Comparison of ENCODE assay signal across 13 mouse cellular contexts in the genomic region with DNA sequence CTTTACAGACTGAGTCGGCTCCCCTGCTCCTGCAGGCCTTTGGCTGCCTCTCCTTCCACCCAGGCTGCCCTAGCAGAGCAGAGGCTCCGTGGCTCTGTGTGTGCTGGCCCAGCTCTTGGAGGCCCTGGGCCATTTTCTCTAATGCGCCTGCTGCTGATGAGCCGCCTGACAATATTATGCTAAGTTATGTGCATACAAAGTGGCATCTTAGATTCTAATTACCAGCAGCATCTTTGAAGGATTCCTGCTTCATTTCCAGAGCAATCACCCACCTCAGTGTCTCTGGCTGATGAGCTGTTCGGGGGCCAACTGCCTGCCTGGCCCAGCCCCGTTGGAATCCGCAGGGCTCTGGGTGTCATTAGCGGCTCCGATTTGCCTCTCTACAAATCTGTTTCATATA. TPM values are rescaled to one million over a fixed set of nuclear protein-coding genes. Genes with fewer than 3 reads are reported as not detected.
DNase-seq lines count a peak whose midpoint lies in the region; ATAC-seq and TF ChIP-seq lines count a peak whose summit lies in the region.
"Had no signal": no experiment of that assay in that cellular context is flagged by ENCODE, and none has a peak within 500 bp of the region (broad histone marks: within the 10 kb centered on the region; RNA-seq: fewer than 3 reads in every experiment).

No protein-coding gene starts in this region.

- no peak for TF ChIP-seq CTCF in hindbrain, postnatal 0 days (IDR thresholded peaks at IDR 0.05; ENCODE audit: low read depth)

- 0 out of 2 replicates have a peak overlapping the region, but pooled peaks have one; percentile 14 for H3K9ac ChIP-seq in forebrain, embryonic 13.5 days
- 0 out of 2 replicates have a peak overlapping the region, but pooled peaks have one; percentile 15 for H3K9ac ChIP-seq in hindbrain, postnatal 0 days (replicated peaks; ENCODE audit: low read length)
- 0 out of 2 replicates have a peak overlapping the region, but pooled peaks have one; percentile 27 for H3K9ac ChIP-seq in neural tube, embryonic 13.5 days
- H3K9ac ChIP-seq: liver, embryonic 15.5 days had no signal

- H3K27me3 ChIP-seq in forebrain, embryonic 13.5 days = no peaks in the 10 kb centered on the region
- H3K27me3 ChIP-seq in hindbrain, postnatal 0 days (ENCODE audit: insufficient read depth, low read length) = no peaks in the 10 kb centered on the region
- no peaks in the 10 kb centered on the region for H3K27me3 ChIP-seq in neural tube, embryonic 13.5 days
- H3K27me3 ChIP-seq: liver, embryonic 15.5 days had no signal

- H3K4me2 ChIP-seq in forebrain, embryonic 13.5 days = no peak overlapping the region
- no peak overlapping the region for H3K4me2 ChIP-seq in hindbrain, postnatal 0 days (ENCODE audit: low read depth, low read length)
- H3K4me2 ChIP-seq in neural tube, embryonic 13.5 days = no peak overlapping the region
- H3K4me2 ChIP-seq: liver, embryonic 15.5 days had no signal

- no peaks in the 10 kb centered on the region for H3K9me3 ChIP-seq in forebrain, embryonic 13.5 days (replicated peaks)
- H3K9me3 ChIP-seq in hindbrain, postnatal 0 days (ENCODE audit: low read length) = no peaks in the 10 kb centered on the region
- no peaks in the 10 kb centered on the region for H3K9me3 ChIP-seq in neural tube, embryonic 13.5 days
- H3K9me3 ChIP-seq: liver, embryonic 15.5 days had no signal

- H3K4me1 ChIP-seq in forebrain, embryonic 13.5 days = peaks cover 22% of the 10 kb centered on the region
- no peaks in the 10 kb centered on the region for H3K4me1 ChIP-seq in hindbrain, postnatal 0 days (ENCODE audit: insufficient read depth, low read length)
- H3K4me1 ChIP-seq in neural tube, embryonic 13.5 days (replicated peaks) = peaks cover 30% of the 10 kb centered on the region
- H3K4me1 ChIP-seq: liver, embryonic 15.5 days had no signal

- peak; percentile 32 for DNase-seq in brain, embryonic 18.5 days (ENCODE audit: low read depth, low spot score)
- DNase-seq in hindbrain, postnatal 0 days (ENCODE audit: low spot score) = peak; percentile 55
- no peak for DNase-seq in spleen, postnatal 14 days (ENCODE audit: low spot score in 2 of 2)
- DNase-seq in kidney, adult 18-20 months = no peak
- no peak for DNase-seq in adrenal gland, postnatal 10 days
- DNase-seq: cerebellum, adult 9-11 months; kidney, adult 11 months; thymus, postnatal 4 days had no signal

- 35% methylated on average over 9 of the region's 9 CpGs for WGBS in forebrain, embryonic 13.5 days
- 32% methylated on average over 9 of the region's 9 CpGs for WGBS in hindbrain, postnatal 0 days
- 36% methylated on average over 9 of the region's 9 CpGs for WGBS in neural tube, embryonic 13.5 days

- no peaks in the 10 kb centered on the region for H3K36me3 ChIP-seq in forebrain, embryonic 13.5 days (ENCODE audit: poor library complexity, severe bottlenecking)
- no peaks in the 10 kb centered on the region for H3K36me3 ChIP-seq in hindbrain, postnatal 0 days (ENCODE audit: insufficient read depth, low read length)
- peaks cover 1% of the 10 kb centered on the region; the same call in 1 of the 2 replicates for H3K36me3 ChIP-seq in neural tube, embryonic 13.5 days
- H3K36me3 ChIP-seq: liver, embryonic 15.5 days had no signal

- H3K4me3 ChIP-seq in forebrain, embryonic 13.5 days = no peak overlapping the region
- no peak overlapping the region for H3K4me3 ChIP-seq in hindbrain, postnatal 0 days (ENCODE audit: low read length)
- no peak overlapping the region for H3K4me3 ChIP-seq in neural tube, embryonic 13.5 days
- H3K4me3 ChIP-seq: layer of hippocampus, adult 2 months; liver, embryonic 15.5 days had no signal

- peak overlapping the region; percentile 80 for H3K27ac ChIP-seq in forebrain, embryonic 13.5 days
- H3K27ac ChIP-seq in hindbrain, postnatal 0 days = peak overlapping the region; percentile 22
- peak overlapping the region; percentile 76 for H3K27ac ChIP-seq in neural tube, embryonic 13.5 days (replicated peaks)
- H3K27ac ChIP-seq: layer of hippocampus, adult 2 months; liver, embryonic 15.5 days; macrophage had no signal

- peak; percentile 87 for ATAC-seq in forebrain, embryonic 13.5 days
- peak; percentile 31; the same call in 1 of the 2 replicates for ATAC-seq in hindbrain, postnatal 0 days
- peak; percentile 73 for ATAC-seq in neural tube, embryonic 13.5 days (ENCODE audit: low read depth)

RNA-seq across cellular contexts. Expression of a gene that starts 24.9 kb away (rescaled TPM):
- 1.5 and 1.7 TPM in 2 replicates for polyA plus RNA-seq in forebrain, embryonic 13.5 days (2015; fragmentation: Nextera tagmentation; extraction: Ambion mirVana)
- total RNA-seq in hindbrain, postnatal 0 days (2014; rRNA removed) = 7.4 and 8.5 TPM in 2 replicates
- polyA plus RNA-seq in hindbrain, postnatal 0 days (2015; fragmentation: Nextera tagmentation; extraction: Ambion mirVana) = 6.5 and 6.6 TPM in 2 replicates
- 1.7 and 1.8 TPM in 2 replicates for polyA plus RNA-seq in neural tube, embryonic 13.5 days (2015; fragmentation: Nextera tagmentation; extraction: Ambion mirVana)
- total RNA-seq in adrenal gland, postnatal 10 days (2021) = 1 to 10 TPM; 2.7 to 5.0 TPM

Comparison
In these comparisons a context has a peak if more than half of its experiments do, and no peak if none do; other contexts are left out.
1. DNase-seq: peak in brain, embryonic 18.5 days (single experiment) and hindbrain, postnatal 0 days (single experiment); none in spleen, postnatal 14 days (0 of 2), kidney, adult 18-20 months (single experiment) and adrenal gland, postnatal 10 days (single experiment).
2. ATAC-seq: peak in every context shown above with its lines; median percentile 87 in forebrain, embryonic 13.5 days; 73 in neural tube, embryonic 13.5 days; 31 in hindbrain, postnatal 0 days.
3. H3K27ac ChIP-seq: peak in every context shown above with its lines; median percentile 80 in forebrain, embryonic 13.5 days; 76 in neural tube, embryonic 13.5 days; 22 in hindbrain, postnatal 0 days.
4. Peak in every context shown above with its lines, with median percentiles within 50 percentile points of each other: H3K9ac ChIP-seq.